Mouse (Mus musculus) left cerebral cortex, postnatal 4 days (tissue): ENCODE data around the gene Cotl1. TPM values are rescaled to one million over a fixed set of nuclear protein-coding genes. Genes with fewer than 3 reads are reported as not detected.

Experiments used
- DNase-seq: peaks from one replicate; pipeline ENCODE4 v3.0.0-alpha.2; 2022
- intact Hi-C: fragments of 180-260 bp; cut with DNase I; formaldehyde crosslinking; loops from one replicate; pipeline ENCODE4 v1.15.1; 2025
- total RNA-seq, 2 experiments: library from RNA; stranded (reverse); gene quantifications; 2 replicates each; pipeline ENCODE4 v1.2.3; 2021

Gene Cotl1
- total RNA-seq, 2 experiments from 2014 or later, result 208 to 215 TPM

GRCm38 (mm10) chr8:119839419-119840021 is 824 bp downstream of the Cotl1 start:
- no peak for DNase-seq
- intact Hi-C loops, result loop anchor here (5.0 kb wide), 2 partner anchors 42 to 57 kb away; no protein-coding TSS in a partner anchor

- intact Hi-C loops, result no loop called here
Observed at GRCm38 (mm10) chr8:119838983-119839340, 1.4 kb downstream of the Cotl1 start.

GRCm38 (mm10) chr8:119838100-119838982 is 2.0 kb downstream of the Cotl1 start:
- no peak for DNase-seq
- intact Hi-C loops, result no loop called here

More at GRCm38 (mm10) chr8:119838983-119839340, 1.4 kb downstream of the Cotl1 start:
- no peak for DNase-seq

GRCm38 (mm10) chr8:119837553-119838071 is 2.7 kb downstream of the Cotl1 start:
- peak; percentile 55 for DNase-seq
- intact Hi-C loops, result no loop called here

GRCm38 (mm10) chr8:119836831-119837230 is 3.5 kb downstream of the Cotl1 start:
- intact Hi-C loops, result no loop called here
- DNase-seq, result no peak

- intact Hi-C loops, result no loop called here
- DNase-seq, result no peak
Observed at GRCm38 (mm10) chr8:119835270-119835669, 5.1 kb downstream of the Cotl1 start.

- no peak for DNase-seq
- intact Hi-C loops, result no loop called here
Observed at GRCm38 (mm10) chr8:119834676-119835075, 5.7 kb downstream of the Cotl1 start.

- intact Hi-C loops, result no loop called here
- DNase-seq, result no peak
Observed at GRCm38 (mm10) chr8:119832931-119833330, 7.4 kb downstream of the Cotl1 start.

- no peak for DNase-seq
- intact Hi-C loops, result no loop called here
Observed at GRCm38 (mm10) chr8:119832101-119832617, 8.2 kb downstream of the Cotl1 start.

GRCm38 (mm10) chr8:119831336-119831995 is 8.9 kb downstream of the Cotl1 start:
- intact Hi-C loops, result no loop called here
- DNase-seq, result peak; percentile 83

- intact Hi-C loops, result no loop called here
- no peak for DNase-seq
Observed at GRCm38 (mm10) chr8:119830589-119830988, 9.8 kb downstream of the Cotl1 start.

GRCm38 (mm10) chr8:119829870-119830580 is 10.3 kb downstream of the Cotl1 start:
- DNase-seq, result no peak
- intact Hi-C loops, result no loop called here

GRCm38 (mm10) chr8:119829420-119829819 is 10.9 kb downstream of the Cotl1 start:
- no peak for DNase-seq
- intact Hi-C loops, result no loop called here

- intact Hi-C loops, result no loop called here
- DNase-seq, result no peak
Observed at GRCm38 (mm10) chr8:119829015-119829414, 11.3 kb downstream of the Cotl1 start.

GRCm38 (mm10) chr8:119827721-119828153 is 12.6 kb downstream of the Cotl1 start:
- intact Hi-C loops, result no loop called here
- DNase-seq, result no peak

- DNase-seq, result no peak
- intact Hi-C loops, result no loop called here
Observed at GRCm38 (mm10) chr8:119826982-119827381, 13.4 kb downstream of the Cotl1 start.

GRCm38 (mm10) chr8:119825950-119826730 is 14.2 kb downstream of the Cotl1 start:
- intact Hi-C loops, result no loop called here
- no peak for DNase-seq

GRCm38 (mm10) chr8:119824809-119825273 is 15.5 kb downstream of the Cotl1 start:
- intact Hi-C loops, result no loop called here
- no peak for DNase-seq

GRCm38 (mm10) chr8:119824100-119824499 is 16.2 kb downstream of the Cotl1 start:
- intact Hi-C loops, result no loop called here
- DNase-seq, result peak; percentile 57
